Mouse (Mus musculus) heart, adult 11 months (tissue): ENCODE measurements at regions not wholly inside any gene's neighbourhood (a gene's known extent, or its start where the extent isn't known, plus 50 kb on each side); places are given as distances from the start of the nearest gene placed in this dataset.

Experiments used
- DNase-seq: peaks from one replicate; pipeline ENCODE4 v3.0.0; 2022

DNA sequence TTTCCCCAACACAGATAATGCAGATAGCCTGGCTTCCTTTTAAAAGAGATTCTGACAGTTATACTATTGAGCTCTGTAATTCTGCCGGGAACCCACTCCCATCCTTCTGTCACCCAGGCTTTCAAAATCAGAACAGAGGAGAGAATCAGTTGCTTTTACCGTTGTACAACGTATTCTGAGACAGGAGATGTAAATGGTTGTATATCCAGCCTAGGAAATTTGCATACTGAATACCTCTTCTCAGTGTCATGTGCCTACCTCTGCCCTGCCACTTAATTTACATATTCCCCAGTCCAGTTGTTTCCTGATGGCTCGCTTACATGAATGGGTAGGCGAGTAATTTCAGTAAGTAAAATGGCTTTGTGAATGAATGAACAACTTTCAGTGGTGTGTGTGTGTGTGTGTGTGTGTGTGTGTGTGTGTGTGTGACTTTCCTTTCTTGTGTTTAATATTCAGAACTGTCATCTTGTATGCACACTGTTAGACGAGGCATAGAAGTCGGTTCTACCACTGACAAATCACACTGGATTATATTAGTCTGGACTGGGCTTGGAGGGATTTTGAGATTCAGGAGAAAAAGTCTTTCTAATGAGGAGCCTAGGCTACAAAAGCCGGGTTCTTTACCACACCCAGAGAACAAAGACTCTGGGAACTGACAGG, 282.2 kb upstream of the Cdh6 start:
- no peak for DNase-seq

GRCm38 (mm10) chr15:13450385-13450784, 276.9 kb upstream of the Cdh6 start:
- no peak for DNase-seq

GRCm38 (mm10) chr15:13434608-13435007, 261.1 kb upstream of the Cdh6 start:
- DNase-seq = no peak

GRCm38 (mm10) chr15:13432971-13433370, 259.5 kb upstream of the Cdh6 start:
- no peak for DNase-seq

DNA sequence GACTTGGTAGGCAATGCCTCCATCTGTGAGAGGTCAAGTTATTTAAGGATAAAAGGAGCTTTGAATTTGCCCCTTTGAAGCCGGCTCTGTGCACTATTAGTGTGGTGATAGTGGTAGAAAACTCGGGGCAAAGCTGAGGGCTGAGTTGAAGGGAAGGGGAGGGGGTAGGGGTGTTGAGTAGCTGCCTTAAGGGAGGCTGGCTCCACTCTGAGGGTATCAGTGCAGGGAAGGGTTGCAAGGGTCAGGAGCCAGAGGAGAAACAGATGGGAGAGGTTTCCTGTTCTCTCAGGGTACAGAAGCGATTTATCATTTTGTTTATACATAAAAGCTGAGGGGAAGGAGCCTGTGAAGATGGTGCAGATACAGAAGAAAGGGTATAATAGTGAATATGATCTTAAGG, 246.1 kb upstream of the Cdh6 start:
- DNase-seq = no peak

DNA sequence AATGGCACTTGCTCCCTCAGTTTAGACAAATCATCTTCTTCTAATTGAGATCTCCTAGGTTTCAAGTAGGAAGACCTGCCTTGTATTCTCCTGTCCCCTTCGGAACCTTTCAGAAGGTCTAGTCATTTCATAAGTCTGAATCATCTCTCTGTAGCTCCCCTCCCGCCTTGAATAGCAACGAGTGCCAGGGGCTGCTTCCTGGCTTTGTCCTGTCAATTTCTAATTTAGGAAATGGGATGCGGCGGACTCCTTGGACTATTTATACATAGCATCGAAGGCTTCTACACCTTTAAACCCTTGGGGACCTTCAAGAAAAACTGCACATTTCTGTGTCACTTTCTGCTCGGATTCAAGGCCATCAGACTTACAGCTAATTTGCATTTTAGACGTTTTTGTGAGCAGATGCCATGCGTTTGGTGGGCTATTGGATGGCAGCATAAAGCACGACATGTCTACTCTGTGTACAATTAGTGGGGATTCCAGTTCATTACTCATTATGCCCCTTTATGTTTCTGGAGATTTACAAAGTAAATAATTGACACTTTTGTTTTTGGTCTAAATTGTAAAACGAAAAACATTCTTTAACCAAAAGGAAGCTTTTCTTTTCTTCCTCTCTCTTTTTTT, 236.7 kb upstream of the Cdh6 start:
- DNase-seq = no peak

DNA sequence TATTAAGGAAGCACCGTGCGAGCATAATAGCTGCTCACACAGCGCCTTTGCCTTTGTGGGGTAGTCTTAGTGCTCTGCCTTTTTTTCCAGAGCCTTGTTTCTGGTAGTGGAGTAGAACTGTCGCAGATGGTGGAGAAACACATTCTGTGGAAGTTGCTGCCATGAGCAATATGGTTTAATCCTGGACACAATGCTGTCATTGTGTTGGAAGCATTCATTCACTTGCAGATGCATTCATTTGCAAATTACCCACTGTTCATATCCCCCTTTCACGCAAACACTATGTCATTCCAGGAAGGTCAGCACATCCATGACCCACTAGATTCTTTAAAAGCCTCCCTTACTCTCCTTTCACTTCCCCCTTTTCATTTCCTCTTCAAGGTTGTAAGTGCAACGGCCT, 219.7 kb upstream of the Cdh6 start:
- no peak for DNase-seq

GRCm38 (mm10) chr15:13391331-13391730, 217.9 kb upstream of the Cdh6 start:
- no peak for DNase-seq

DNA sequence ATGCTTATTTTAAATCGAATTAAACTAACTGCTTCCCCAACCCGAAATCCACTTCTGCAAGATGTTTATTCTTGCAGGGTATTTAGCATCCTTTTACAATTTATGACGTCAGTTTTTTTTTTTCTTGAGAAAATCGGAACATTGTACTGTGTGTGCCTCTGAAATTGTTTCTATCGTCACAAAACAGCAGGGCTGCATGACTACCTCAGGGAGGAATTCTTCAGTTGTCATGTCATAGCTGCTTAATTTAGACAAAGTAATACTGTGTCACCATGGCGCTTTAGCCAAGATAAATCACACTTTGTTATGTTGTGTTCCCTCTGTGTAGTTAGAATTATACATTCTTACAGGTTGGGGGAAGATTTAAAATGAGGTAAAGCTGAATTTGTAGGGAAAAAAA, 211.3 kb upstream of the Cdh6 start:
- no peak for DNase-seq

DNA sequence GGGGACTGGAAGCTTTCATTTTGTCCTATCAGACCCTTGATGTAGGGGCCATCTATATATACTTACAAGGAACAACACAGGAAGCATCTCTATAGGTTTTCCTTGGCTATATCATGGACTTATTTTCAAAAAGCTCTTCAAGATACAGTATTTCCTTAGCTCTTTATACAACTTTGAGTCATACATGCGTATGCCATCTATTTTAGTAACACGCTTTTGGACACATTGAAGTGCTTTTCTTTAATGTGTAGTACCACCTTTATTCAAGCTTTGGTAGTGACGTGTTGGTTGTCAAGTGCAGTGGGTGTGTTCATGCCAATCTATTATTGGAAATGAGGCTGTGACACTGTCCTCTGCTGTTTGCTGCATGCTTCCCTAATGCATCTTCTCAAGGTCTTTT, 202.1 kb upstream of the Cdh6 start:
- peak; percentile 17 for DNase-seq

GRCm38 (mm10) chr15:13368799-13369198, 195.3 kb upstream of the Cdh6 start:
- DNase-seq = no peak

DNA sequence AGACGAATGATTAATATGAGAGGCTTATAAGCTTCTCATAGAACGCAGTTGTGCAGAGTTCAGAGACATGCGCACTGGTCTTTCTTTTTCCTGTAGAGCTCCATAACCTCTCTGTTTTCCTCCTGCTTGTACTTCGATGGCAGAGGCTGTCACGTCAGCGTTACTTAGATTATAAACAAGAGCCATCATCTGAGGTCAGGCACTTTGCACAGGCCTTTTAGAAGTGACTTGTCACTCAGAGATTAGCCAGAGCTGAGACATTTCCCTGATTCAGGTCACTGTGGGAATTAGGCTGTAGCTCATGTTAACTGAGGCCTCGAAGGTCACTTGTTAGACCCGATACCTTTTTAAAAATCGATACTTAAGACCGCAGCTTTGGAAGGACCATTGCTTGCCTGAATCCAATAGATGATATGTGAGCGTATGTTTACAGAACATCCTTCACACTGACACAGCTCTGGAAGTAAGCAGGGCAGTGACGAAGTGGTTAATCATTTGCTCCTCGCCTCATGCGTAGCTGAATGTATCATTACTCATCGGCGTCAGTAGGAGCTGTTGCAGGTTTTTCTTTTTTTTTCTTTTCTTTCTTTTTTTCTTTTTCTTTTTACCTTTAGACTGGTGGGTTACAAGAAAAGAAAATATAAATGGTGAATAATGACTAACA, 193.9 kb upstream of the Cdh6 start:
- peak; percentile 56 for DNase-seq

- no peak for DNase-seq
Observed at GRCm38 (mm10) chr15:13366606-13367005, 193.1 kb upstream of the Cdh6 start.

- no peak for DNase-seq
Observed at GRCm38 (mm10) chr15:13360741-13361140, 187.3 kb upstream of the Cdh6 start.

- peak; percentile 64 for DNase-seq
Observed at GRCm38 (mm10) chr15:13359026-13359425, 185.6 kb upstream of the Cdh6 start.

- DNase-seq = no peak
Observed at GRCm38 (mm10) chr15:13350321-13350720, 176.8 kb upstream of the Cdh6 start.

- DNase-seq = no peak
Observed at GRCm38 (mm10) chr15:13336392-13336791, 162.9 kb upstream of the Cdh6 start.

DNA sequence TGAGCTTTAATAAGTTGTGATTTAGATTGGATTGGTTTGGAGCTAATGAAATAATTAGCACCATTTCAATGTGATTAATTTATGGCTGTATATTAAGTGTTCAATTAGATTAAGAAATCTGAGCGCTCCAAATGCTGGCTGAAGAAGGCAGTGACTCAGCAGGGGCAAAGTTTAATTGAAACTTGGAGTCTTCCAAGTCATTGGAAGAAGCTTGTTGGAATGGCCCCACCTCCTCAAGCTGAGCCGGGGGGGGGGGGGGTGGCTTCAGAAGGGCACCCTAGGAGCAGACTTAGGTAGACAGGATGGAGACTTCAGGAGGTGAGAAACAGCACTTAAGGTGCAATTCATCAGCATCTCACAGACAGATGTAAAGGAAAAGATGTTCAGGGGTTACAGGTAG, 151.0 kb upstream of the Cdh6 start:
- no peak for DNase-seq

DNA sequence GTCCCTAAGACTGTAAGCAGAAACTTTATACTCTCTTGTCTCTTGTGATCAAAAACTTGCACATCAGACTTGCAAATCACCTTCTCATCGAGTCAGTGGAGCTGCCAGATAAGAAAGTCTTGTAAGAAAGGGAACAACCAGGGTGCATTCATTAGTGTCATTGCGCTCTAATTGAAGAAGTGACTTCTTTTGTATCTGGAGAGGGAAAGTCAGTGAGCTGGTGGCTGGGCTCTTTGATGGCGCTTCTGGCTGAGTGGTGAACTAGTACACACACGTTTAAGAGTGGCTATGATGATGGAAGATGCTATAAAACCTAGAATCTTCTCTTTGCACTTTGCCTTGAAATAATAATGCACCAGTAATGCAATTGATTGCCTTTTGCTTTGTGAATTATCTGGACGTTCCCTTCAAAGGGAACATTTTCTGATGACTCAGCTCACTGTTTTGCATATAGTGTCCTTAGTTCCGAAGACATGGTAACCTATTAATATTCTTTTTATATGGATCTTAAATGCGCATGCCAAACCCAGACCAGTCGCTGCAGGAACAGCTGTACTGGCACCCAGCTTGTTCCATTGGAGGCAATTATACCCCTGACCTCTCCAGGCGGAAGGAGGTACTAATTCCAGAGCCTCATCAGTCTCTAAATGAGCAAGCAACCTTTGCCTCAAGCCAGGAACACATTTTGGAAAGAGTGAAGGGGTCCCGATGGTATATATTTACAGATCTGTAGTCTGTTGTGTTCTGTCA, 147.3 kb upstream of the Cdh6 start:
- no peak for DNase-seq

GRCm38 (mm10) chr15:13304562-13304961, 131.1 kb upstream of the Cdh6 start:
- DNase-seq = no peak

DNA sequence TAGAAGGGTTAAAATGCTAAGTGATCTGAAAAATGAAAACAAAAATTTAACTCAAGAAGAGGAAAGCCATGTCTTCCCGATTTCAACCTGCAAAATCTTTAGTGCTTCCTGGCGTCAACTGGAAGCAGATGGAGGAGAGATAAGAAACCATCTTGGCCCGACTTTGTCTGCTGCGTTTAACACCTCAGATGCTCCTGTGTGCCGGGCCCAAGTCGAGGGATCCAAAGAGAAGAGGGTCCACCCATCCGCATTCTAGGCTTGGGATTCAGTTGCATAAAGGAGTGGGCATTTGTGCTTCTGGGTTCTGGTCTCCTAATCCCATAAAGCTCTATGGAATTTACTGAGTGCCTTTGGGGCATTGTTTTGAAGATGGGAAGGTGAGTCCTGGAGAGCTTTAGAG, 130.0 kb upstream of the Cdh6 start:
- no peak for DNase-seq

- no peak for DNase-seq
Observed at GRCm38 (mm10) chr15:13302672-13303071, 129.2 kb upstream of the Cdh6 start.

DNA sequence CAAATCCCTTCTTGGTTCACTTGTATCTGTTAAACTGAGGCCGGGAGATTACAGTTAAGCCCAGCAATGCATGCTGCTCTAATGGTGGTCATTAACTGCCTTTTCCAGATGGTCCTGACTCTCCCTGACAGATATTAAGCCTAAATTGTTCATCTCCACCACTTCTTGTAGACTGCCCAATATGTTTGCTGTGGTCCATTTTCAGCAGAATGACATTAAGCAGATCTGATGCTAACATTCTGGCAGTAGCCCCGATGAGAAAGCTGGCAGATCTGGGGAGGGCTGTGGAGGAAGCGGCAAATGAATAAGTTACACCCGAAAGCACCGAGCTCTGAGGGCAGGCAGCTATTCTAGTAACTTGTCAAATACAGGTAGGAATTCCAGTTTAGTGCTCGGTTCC, 123.5 kb upstream of the Cdh6 start:
- no peak for DNase-seq

DNA sequence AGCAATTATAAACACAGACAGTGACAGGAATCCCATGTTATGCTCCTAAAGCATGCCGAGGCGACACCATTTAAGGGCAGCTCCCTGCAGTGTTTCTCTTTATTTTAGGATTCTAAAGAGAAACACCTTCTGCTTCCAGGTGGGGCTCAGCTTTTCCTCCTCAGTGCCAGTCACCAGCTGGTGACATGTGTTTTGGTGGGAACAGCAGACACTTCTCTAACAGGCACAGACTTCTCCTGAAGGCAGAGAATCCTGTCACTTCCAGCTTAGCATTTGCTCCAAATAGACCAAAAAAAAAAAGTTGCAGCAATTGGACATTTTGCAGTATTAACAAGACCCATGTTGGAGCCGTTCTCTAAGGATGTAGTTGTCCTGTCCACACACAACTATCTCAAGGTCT, 115.6 kb upstream of the Cdh6 start:
- DNase-seq = no peak
